Mouse (Mus musculus) spleen, postnatal 36 days (tissue): Measurements from ENCODE around the gene Bco1.

Source experiments
- DNase-seq, 2 experiments: peaks; one replicate each; pipeline ENCODE4 v3.0.0; 2022; ENCODE audit warnings: low spot score in 2 of 2, mixed read lengths in 1 of 2

The Bco1 gene

GRCm38 (mm10) chr8:117095647-117096046, at the start of gene Bco1:
Bco1 (plus strand) TSS chr8:117095854.
- no peak for DNase-seq

- DNase-seq: no peak
These were observed 46.2 kb upstream of the Bco1 start for GRCm38 (mm10) chr8:117049444-117049843.

GRCm38 (mm10) chr8:117050763-117051162, 44.9 kb upstream of the Bco1 start:
- DNase-seq: no peak

- no peak for DNase-seq
These were observed 44.3 kb upstream of the Bco1 start for GRCm38 (mm10) chr8:117051316-117051715.

GRCm38 (mm10) chr8:117053135-117054079, 42.2 kb upstream of the Bco1 start:
- DNase-seq: peak in 1 of 2 experiments; percentile 19

GRCm38 (mm10) chr8:117054146-117054545, 41.5 kb upstream of the Bco1 start:
- DNase-seq: no peak

- peak; percentile 11 to 35 for DNase-seq
These were observed 40.6 kb upstream of the Bco1 start for GRCm38 (mm10) chr8:117055097-117055496.

- no peak for DNase-seq
These were observed 36.6 kb upstream of the Bco1 start for GRCm38 (mm10) chr8:117059021-117059420.

GRCm38 (mm10) chr8:117060306-117060705, 35.3 kb upstream of the Bco1 start:
- DNase-seq: no peak

GRCm38 (mm10) chr8:117061180-117061880, 34.3 kb upstream of the Bco1 start:
- DNase-seq: no peak

GRCm38 (mm10) chr8:117066955-117067354, 28.7 kb upstream of the Bco1 start:
- DNase-seq: no peak

- no peak for DNase-seq
These were observed 28.3 kb upstream of the Bco1 start for GRCm38 (mm10) chr8:117067396-117067795.

GRCm38 (mm10) chr8:117068294-117068693, 27.4 kb upstream of the Bco1 start:
- DNase-seq: no peak

- no peak for DNase-seq
These were observed 25.9 kb upstream of the Bco1 start for GRCm38 (mm10) chr8:117069708-117070107.

GRCm38 (mm10) chr8:117074350-117075182, 21.1 kb upstream of the Bco1 start:
- DNase-seq: peak; percentile 63 to 65

GRCm38 (mm10) chr8:117078367-117078926, 17.2 kb upstream of the Bco1 start:
- DNase-seq: no peak

- DNase-seq: no peak
These were observed 16.0 kb upstream of the Bco1 start for GRCm38 (mm10) chr8:117079652-117080051.

GRCm38 (mm10) chr8:117082399-117082872, 13.2 kb upstream of the Bco1 start, which contains the start of gene Pkd1l2:
Pkd1l2 (minus strand) TSS chr8:117082449.
- DNase-seq: no peak

GRCm38 (mm10) chr8:117082947-117083559, 12.6 kb upstream of the Bco1 start:
- peak; percentile 11 to 39 for DNase-seq

GRCm38 (mm10) chr8:117085521-117085920, 10.1 kb upstream of the Bco1 start:
- peak; percentile 35 to 46 for DNase-seq

- no peak for DNase-seq
These were observed 8.6 kb upstream of the Bco1 start for GRCm38 (mm10) chr8:117087036-117087435.
